Mouse (Mus musculus): ENCODE measurements around the gene Eya2.

The Eya2 gene

GRCm38 (mm10) chr2:165595676-165596070 lies 841 bp downstream of the Eya2 start:
- DNase-seq: no peak

- DNase-seq: no peak
Measured at GRCm38 (mm10) chr2:165596141-165596540, 1.3 kb downstream of the Eya2 start.

- no peak for DNase-seq
Measured at GRCm38 (mm10) chr2:165597536-165597935, 2.7 kb downstream of the Eya2 start.

- no peak for DNase-seq
Measured at GRCm38 (mm10) chr2:165598139-165598538, 3.3 kb downstream of the Eya2 start.

GRCm38 (mm10) chr2:165599566-165599965 lies 4.7 kb downstream of the Eya2 start:
- no peak for DNase-seq

- no peak for DNase-seq
Measured at GRCm38 (mm10) chr2:165600926-165601325, 6.1 kb downstream of the Eya2 start.

GRCm38 (mm10) chr2:165601605-165602004 lies 6.8 kb downstream of the Eya2 start:
- DNase-seq: no peak

- peak; percentile 69 for DNase-seq
Measured at GRCm38 (mm10) chr2:165603775-165604174, 8.9 kb downstream of the Eya2 start.

- peak; percentile 47 for DNase-seq
Measured at GRCm38 (mm10) chr2:165611551-165612253, 16.9 kb downstream of the Eya2 start.

GRCm38 (mm10) chr2:165613741-165614339 lies 19.0 kb downstream of the Eya2 start:
- DNase-seq: no peak

- DNase-seq: no peak
Measured at GRCm38 (mm10) chr2:165621488-165621887, 26.7 kb downstream of the Eya2 start.

GRCm38 (mm10) chr2:165622596-165622995 lies 27.8 kb downstream of the Eya2 start:
- DNase-seq: no peak

- no peak for DNase-seq
Measured at GRCm38 (mm10) chr2:165626826-165627225, 32.0 kb downstream of the Eya2 start.

GRCm38 (mm10) chr2:165627974-165628373 lies 33.1 kb downstream of the Eya2 start:
- no peak for DNase-seq

GRCm38 (mm10) chr2:165629900-165630299 lies 35.1 kb downstream of the Eya2 start:
- DNase-seq: peak; percentile 65

- DNase-seq: no peak
Measured at GRCm38 (mm10) chr2:165633011-165633785, 38.4 kb downstream of the Eya2 start.

- DNase-seq: no peak
Measured at GRCm38 (mm10) chr2:165634481-165634880, 39.6 kb downstream of the Eya2 start.

- DNase-seq: no peak
Measured at GRCm38 (mm10) chr2:165639075-165639755, 44.4 kb downstream of the Eya2 start.

- no peak for DNase-seq
Measured at GRCm38 (mm10) chr2:165641909-165642505, 47.2 kb downstream of the Eya2 start.

- DNase-seq: no peak
Measured at GRCm38 (mm10) chr2:165643596-165643995, 48.8 kb downstream of the Eya2 start.

GRCm38 (mm10) chr2:165644057-165644456 lies 49.2 kb downstream of the Eya2 start:
- DNase-seq: no peak

GRCm38 (mm10) chr2:165651031-165651430 lies 56.2 kb downstream of the Eya2 start:
- no peak for DNase-seq

GRCm38 (mm10) chr2:165652281-165652680 lies 57.4 kb downstream of the Eya2 start:
- DNase-seq: peak; percentile 30
